22 mouse cellular contexts compared by ENCODE assay signal in the genomic region with DNA sequence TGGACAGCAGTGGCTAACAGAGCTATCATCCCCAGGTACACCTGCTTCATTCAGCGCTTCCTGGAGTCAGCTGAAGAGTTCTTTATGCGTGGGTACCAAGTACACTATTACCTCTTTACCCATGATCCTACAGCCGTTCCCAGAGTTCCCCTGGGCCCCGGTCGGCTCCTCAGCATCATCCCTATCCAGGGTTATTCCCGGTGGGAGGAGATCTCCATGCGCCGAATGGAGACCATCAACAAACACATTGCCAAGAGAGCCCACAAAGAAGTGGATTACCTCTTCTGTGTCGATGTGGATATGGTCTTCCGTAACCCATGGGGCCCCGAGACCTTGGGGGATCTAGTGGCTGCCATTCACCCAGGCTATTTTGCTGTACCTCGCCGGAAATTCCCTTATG. TPM values are rescaled to one million over a fixed set of nuclear protein-coding genes. Genes with fewer than 3 reads are reported as not detected.
"Had no signal": no experiment of that assay in that cellular context is flagged by ENCODE, and none has a peak within 500 bp of the region (broad histone marks: within the 10 kb centered on the region; RNA-seq: fewer than 3 reads in every experiment).

No protein-coding gene starts in this region.

- H3K27ac ChIP-seq: limb, embryonic 13.5 days; liver, embryonic 15.5 days; midbrain, embryonic 10.5 days; neural tube, embryonic 15.5 days; stomach, embryonic 15.5 days had no signal

- H3K36me3 ChIP-seq: limb, embryonic 13.5 days; liver, embryonic 15.5 days; midbrain, embryonic 10.5 days; neural tube, embryonic 15.5 days; stomach, embryonic 15.5 days had no signal

- H3K9ac ChIP-seq: limb, embryonic 13.5 days; liver, embryonic 15.5 days; lung, embryonic 14.5 days; neural tube, embryonic 15.5 days; stomach, embryonic 15.5 days had no signal

- H3K4me3 ChIP-seq: limb, embryonic 13.5 days; liver, embryonic 15.5 days; midbrain, embryonic 10.5 days; myocyte; neural tube, embryonic 15.5 days; stomach, embryonic 15.5 days had no signal

- H3K9me3 ChIP-seq: limb, embryonic 13.5 days; liver, embryonic 15.5 days; midbrain, embryonic 10.5 days; neural tube, embryonic 15.5 days; stomach, embryonic 15.5 days had no signal

- H3K4me1 ChIP-seq: limb, embryonic 13.5 days; liver, embryonic 15.5 days; midbrain, embryonic 10.5 days; neural tube, embryonic 15.5 days; stomach, embryonic 15.5 days had no signal

- H3K4me2 ChIP-seq: limb, embryonic 13.5 days; liver, embryonic 15.5 days; lung, embryonic 14.5 days; neural tube, embryonic 15.5 days; stomach, embryonic 15.5 days had no signal

- DNase-seq: kidney, adult 11 months; kidney, postnatal 14 days; left cerebral cortex, postnatal 4 days; lung, embryonic 14.5 days; lung, postnatal 10 days; midbrain, embryonic 14.5 days; right cerebral cortex, adult 18-20 months; right cerebral cortex, postnatal 4 days; thymus, adult 18-20 months; thymus, postnatal 25 days had no signal

- H3K27me3 ChIP-seq: limb, embryonic 13.5 days; neural tube, embryonic 15.5 days; stomach, embryonic 15.5 days had no signal

RNA-seq across cellular contexts. Expression of a gene that starts 1.2 kb away (rescaled TPM):
- total RNA-seq: layer of hippocampus, postnatal 14 days; left cerebral cortex, postnatal 4 days; liver, adult 2 months; megakaryocyte, adult 5-6 weeks had no signal
- polyA plus RNA-seq: liver, adult 2 months; myocyte; neural tube, embryonic 11.5 days had no signal

RNA-seq across cellular contexts. Expression of a gene that starts 8.0 kb away (rescaled TPM):
- polyA plus RNA-seq: midbrain, embryonic 10.5 days; myocyte; neural tube, embryonic 11.5 days had no signal

RNA-seq across cellular contexts. Expression of a gene that starts 38.5 kb away (rescaled TPM):
- total RNA-seq: megakaryocyte, adult 5-6 weeks had no signal
- polyA plus RNA-seq: large intestine, adult 2 months; liver, adult 2 months; liver, embryonic 15.5 days; lung, embryonic 14.5 days; spleen, adult 2 months had no signal
